ENCODE assay signal across 10 mouse cellular contexts in the genomic region with DNA sequence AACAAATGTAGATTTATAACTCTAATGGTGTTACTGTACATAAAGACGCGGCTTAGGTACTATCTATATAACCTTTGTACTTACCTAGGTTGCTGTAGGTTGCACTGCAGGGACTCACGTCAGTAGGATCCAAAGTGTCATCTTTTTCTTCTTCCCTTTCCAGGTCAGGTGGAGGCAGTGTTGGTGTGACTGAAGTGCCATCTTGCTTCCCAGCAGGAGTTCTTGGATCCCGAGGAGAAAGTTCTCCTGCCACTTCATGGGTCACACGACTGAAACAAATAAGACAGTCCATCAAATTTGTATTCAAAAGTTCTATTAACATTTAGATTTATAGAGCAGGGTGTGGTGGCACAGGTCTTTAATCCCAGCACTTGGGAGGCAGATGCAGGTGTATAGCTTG.
"Had no signal": no experiment of that assay in that cellular context is flagged by ENCODE, and none has a peak within 500 bp of the region (broad histone marks: within the 10 kb centered on the region; RNA-seq: fewer than 3 reads in every experiment).

No protein-coding gene starts in this region.

- DNase-seq: kidney, postnatal 10 days; kidney, postnatal 36 days; layer of hippocampus, postnatal 36 days; liver, embryonic 13.5 days; lung, embryonic 14.5 days; retina, postnatal 1 day; right cerebral cortex, postnatal 25 days; thymus, adult 2 months; thymus, postnatal 14 days; thymus, postnatal 4 days had no signal
